Mouse (Mus musculus): ENCODE results near the gene Erich6b.

DNA sequence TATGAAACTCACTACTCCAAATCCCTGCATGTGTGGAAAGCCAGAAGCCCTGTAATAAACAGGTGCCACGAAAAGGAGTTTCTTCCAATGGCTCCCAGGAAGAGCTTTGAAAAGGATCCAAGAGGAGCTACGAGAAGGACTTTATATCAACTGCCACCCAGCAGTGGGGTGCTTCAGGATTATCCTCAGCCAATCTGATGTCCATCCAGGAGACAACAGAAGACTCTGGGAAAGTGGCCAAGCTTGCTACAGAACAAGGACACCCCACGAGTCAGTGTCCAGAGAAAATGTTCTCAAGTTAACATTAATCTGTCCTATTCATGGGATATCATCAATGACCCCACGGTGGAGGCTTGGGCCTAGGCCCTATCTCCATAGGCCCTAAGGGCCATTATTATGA is 4.4 kb upstream of the Erich6b start:
- no peak for TF ChIP-seq CTCF (IDR thresholded peaks at IDR 0.05; ENCODE audit: low read depth)
- TF ChIP-seq EP300 (IDR thresholded peaks at IDR 0.05; ENCODE audit: low read depth) = no peak
